Mouse (Mus musculus): ENCODE results near the gene Gm20388. TPM values are rescaled to one million over a fixed set of nuclear protein-coding genes. Genes with fewer than 3 reads are reported as not detected.

The Gm20388 gene
- polyA plus RNA-seq, 1 experiment from 2014 or later, result 12.4 TPM

GRCm38 (mm10) chr8:122246257-122247211 lies 2335.9 kb downstream of the Gm20388 start:
- Histone ChIP-seq H3K36me3 (ENCODE audit: control insufficient read depth, insufficient read depth, low read length) (no peaks in the 10 kb centered on the region), H3K9ac (ENCODE audit: low read depth, low read length) (no peak overlapping the region), H3K9me3 (ENCODE audit: control insufficient read depth, low read length) (no peaks in the 10 kb centered on the region), H3K27ac (ENCODE audit: low read depth, low read length) (no peak overlapping the region), H3K4me3 (ENCODE audit: low read length) (no peak overlapping the region), H3K4me2 (ENCODE audit: low read length) (no peak overlapping the region), H3K4me1 (ENCODE audit: control insufficient read depth, insufficient read depth, low read depth, low read length) (no peaks in the 10 kb centered on the region), H3K27me3 (replicated peaks; ENCODE audit: control insufficient read depth, insufficient read depth, low read length) (no peaks in the 10 kb centered on the region)
- no peak for ATAC-seq
- 43% methylated on average over 12 of the region's 12 CpGs for WGBS

GRCm38 (mm10) chr8:122251739-122252138 lies 2341.1 kb downstream of the Gm20388 start:
- Histone ChIP-seq H3K4me2 (ENCODE audit: low read length) (no peak overlapping the region), H3K27ac (ENCODE audit: low read depth, low read length) (no peak overlapping the region), H3K4me3 (ENCODE audit: low read length) (no peak overlapping the region), H3K4me1 (ENCODE audit: control insufficient read depth, insufficient read depth, low read depth, low read length) (no peaks in the 10 kb centered on the region), H3K27me3 (replicated peaks; ENCODE audit: control insufficient read depth, insufficient read depth, low read length) (no peaks in the 10 kb centered on the region), H3K9me3 (ENCODE audit: control insufficient read depth, low read length) (no peaks in the 10 kb centered on the region), H3K9ac (ENCODE audit: low read depth, low read length) (no peak overlapping the region), H3K36me3 (ENCODE audit: control insufficient read depth, insufficient read depth, low read length) (no peaks in the 10 kb centered on the region)
- ATAC-seq, result no peak
- 87% methylated on average over 1 of the region's 1 CpGs for WGBS

GRCm38 (mm10) chr8:122252366-122252765 lies 2341.7 kb downstream of the Gm20388 start:
- ATAC-seq, result no peak
- H3K4me1 ChIP-seq (ENCODE audit: control insufficient read depth, insufficient read depth, low read depth, low read length), result no peaks in the 10 kb centered on the region
- H3K4me2 ChIP-seq (ENCODE audit: low read length), result no peak overlapping the region
- 47% methylated on average over 5 of the region's 5 CpGs for WGBS
- no peaks in the 10 kb centered on the region for H3K36me3 ChIP-seq (ENCODE audit: control insufficient read depth, insufficient read depth, low read length)
- H3K27me3 ChIP-seq (replicated peaks; ENCODE audit: control insufficient read depth, insufficient read depth, low read length), result no peaks in the 10 kb centered on the region
- H3K4me3 ChIP-seq (ENCODE audit: low read length), result no peak overlapping the region
- H3K27ac ChIP-seq (ENCODE audit: low read depth, low read length), result no peak overlapping the region
- no peak overlapping the region for H3K9ac ChIP-seq (ENCODE audit: low read depth, low read length)
- H3K9me3 ChIP-seq (ENCODE audit: control insufficient read depth, low read length), result no peaks in the 10 kb centered on the region

- WGBS, result 59% methylated on average over 2 of the region's 2 CpGs
- no peak overlapping the region for H3K4me2 ChIP-seq (ENCODE audit: low read length)
- no peak for ATAC-seq
- H3K36me3 ChIP-seq (ENCODE audit: control insufficient read depth, insufficient read depth, low read length), result no peaks in the 10 kb centered on the region
- no peaks in the 10 kb centered on the region; the same call in 1 of the 2 replicates for H3K27me3 ChIP-seq (replicated peaks; ENCODE audit: control insufficient read depth, insufficient read depth, low read length)
- H3K4me1 ChIP-seq (ENCODE audit: control insufficient read depth, insufficient read depth, low read depth, low read length), result peaks cover 2% of the 10 kb centered on the region
- no peak overlapping the region for H3K27ac ChIP-seq (ENCODE audit: low read depth, low read length)
- H3K9ac ChIP-seq (ENCODE audit: low read depth, low read length), result no peak overlapping the region
- H3K4me3 ChIP-seq (ENCODE audit: low read length), result no peak overlapping the region
- no peaks in the 10 kb centered on the region for H3K9me3 ChIP-seq (ENCODE audit: control insufficient read depth, low read length)
Measured at GRCm38 (mm10) chr8:122259351-122259750, 2348.7 kb downstream of the Gm20388 start.

GRCm38 (mm10) chr8:122260755-122261154 lies 2350.1 kb downstream of the Gm20388 start:
- Histone ChIP-seq H3K9ac (ENCODE audit: low read depth, low read length) (no peak overlapping the region), H3K36me3 (ENCODE audit: control insufficient read depth, insufficient read depth, low read length) (no peaks in the 10 kb centered on the region), H3K27me3 (replicated peaks; ENCODE audit: control insufficient read depth, insufficient read depth, low read length) (no peaks in the 10 kb centered on the region; the same call in 1 of the 2 replicates), H3K4me1 (ENCODE audit: control insufficient read depth, insufficient read depth, low read depth, low read length) (peaks cover 5% of the 10 kb centered on the region), H3K4me2 (ENCODE audit: low read length) (no peak overlapping the region), H3K4me3 (ENCODE audit: low read length) (no peak overlapping the region), H3K27ac (ENCODE audit: low read depth, low read length) (no peak overlapping the region), H3K9me3 (ENCODE audit: control insufficient read depth, low read length) (no peaks in the 10 kb centered on the region)
- no peak for ATAC-seq
- 52% methylated on average over 9 of the region's 9 CpGs for WGBS

- Histone ChIP-seq H3K9me3 (ENCODE audit: control insufficient read depth, low read length) (no peaks in the 10 kb centered on the region), H3K36me3 (ENCODE audit: control insufficient read depth, insufficient read depth, low read length) (no peaks in the 10 kb centered on the region), H3K4me3 (ENCODE audit: low read length) (no peak overlapping the region), H3K4me2 (ENCODE audit: low read length) (no peak overlapping the region), H3K27ac (ENCODE audit: low read depth, low read length) (no peak overlapping the region), H3K27me3 (replicated peaks; ENCODE audit: control insufficient read depth, insufficient read depth, low read length) (no peaks in the 10 kb centered on the region; the same call in 1 of the 2 replicates), H3K9ac (ENCODE audit: low read depth, low read length) (no peak overlapping the region), H3K4me1 (ENCODE audit: control insufficient read depth, insufficient read depth, low read depth, low read length) (peaks cover 13% of the 10 kb centered on the region)
- WGBS, result 76% methylated on average over 16 of the region's 16 CpGs
- no peak for ATAC-seq
Measured at GRCm38 (mm10) chr8:122262835-122263234, 2352.2 kb downstream of the Gm20388 start.

GRCm38 (mm10) chr8:122264243-122264642 lies 2353.6 kb downstream of the Gm20388 start:
- peaks cover 19% of the 10 kb centered on the region for H3K4me1 ChIP-seq (ENCODE audit: control insufficient read depth, insufficient read depth, low read depth, low read length)
- H3K4me2 ChIP-seq (ENCODE audit: low read length), result no peak overlapping the region
- H3K27me3 ChIP-seq (replicated peaks; ENCODE audit: control insufficient read depth, insufficient read depth, low read length), result peaks cover 2% of the 10 kb centered on the region; the same call in 1 of the 2 replicates
- H3K27ac ChIP-seq (ENCODE audit: low read depth, low read length), result no peak overlapping the region; the same call in 1 of the 2 replicates
- no peak overlapping the region for H3K9ac ChIP-seq (ENCODE audit: low read depth, low read length)
- no peak overlapping the region for H3K4me3 ChIP-seq (ENCODE audit: low read length)
- H3K36me3 ChIP-seq (ENCODE audit: control insufficient read depth, insufficient read depth, low read length), result no peaks in the 10 kb centered on the region
- WGBS, result 26% methylated on average over 9 of the region's 9 CpGs
- no peaks in the 10 kb centered on the region for H3K9me3 ChIP-seq (ENCODE audit: control insufficient read depth, low read length)
- ATAC-seq, result no peak

GRCm38 (mm10) chr8:122265522-122265921 lies 2354.9 kb downstream of the Gm20388 start:
- WGBS, result 86% methylated on average over 8 of the region's 8 CpGs
- Histone ChIP-seq H3K4me1 (ENCODE audit: control insufficient read depth, insufficient read depth, low read depth, low read length) (peaks cover 21% of the 10 kb centered on the region), H3K4me3 (ENCODE audit: low read length) (no peak overlapping the region), H3K4me2 (ENCODE audit: low read length) (no peak overlapping the region), H3K36me3 (ENCODE audit: control insufficient read depth, insufficient read depth, low read length) (no peaks in the 10 kb centered on the region), H3K9ac (ENCODE audit: low read depth, low read length) (no peak overlapping the region), H3K27me3 (replicated peaks; ENCODE audit: control insufficient read depth, insufficient read depth, low read length) (peaks cover 2% of the 10 kb centered on the region; the same call in 1 of the 2 replicates), H3K9me3 (ENCODE audit: control insufficient read depth, low read length) (no peaks in the 10 kb centered on the region), H3K27ac (ENCODE audit: low read depth, low read length) (no peak overlapping the region)
- ATAC-seq, result no peak

GRCm38 (mm10) chr8:122266867-122267266 lies 2356.2 kb downstream of the Gm20388 start:
- Histone ChIP-seq H3K4me2 (ENCODE audit: low read length) (no peak overlapping the region), H3K36me3 (ENCODE audit: control insufficient read depth, insufficient read depth, low read length) (no peaks in the 10 kb centered on the region), H3K27ac (ENCODE audit: low read depth, low read length) (no peak overlapping the region), H3K9me3 (ENCODE audit: control insufficient read depth, low read length) (no peaks in the 10 kb centered on the region), H3K4me3 (ENCODE audit: low read length) (no peak overlapping the region), H3K4me1 (ENCODE audit: control insufficient read depth, insufficient read depth, low read depth, low read length) (peaks cover 21% of the 10 kb centered on the region), H3K27me3 (replicated peaks; ENCODE audit: control insufficient read depth, insufficient read depth, low read length) (peaks cover 5% of the 10 kb centered on the region; the same call in 1 of the 2 replicates), H3K9ac (ENCODE audit: low read depth, low read length) (peak overlapping the region; percentile 9; the same call in 1 of the 2 replicates)
- 29% methylated on average over 13 of the region's 13 CpGs for WGBS
- ATAC-seq, result no peak
